Mouse (Mus musculus): ENCODE data around the gene Mettl7b. TPM values are rescaled to one million over a fixed set of nuclear protein-coding genes. Genes with fewer than 3 reads are reported as not detected.

Gene Mettl7b
- polyA plus RNA-seq, 1 experiment from 2014 or later = 0.13 TPM

DNA sequence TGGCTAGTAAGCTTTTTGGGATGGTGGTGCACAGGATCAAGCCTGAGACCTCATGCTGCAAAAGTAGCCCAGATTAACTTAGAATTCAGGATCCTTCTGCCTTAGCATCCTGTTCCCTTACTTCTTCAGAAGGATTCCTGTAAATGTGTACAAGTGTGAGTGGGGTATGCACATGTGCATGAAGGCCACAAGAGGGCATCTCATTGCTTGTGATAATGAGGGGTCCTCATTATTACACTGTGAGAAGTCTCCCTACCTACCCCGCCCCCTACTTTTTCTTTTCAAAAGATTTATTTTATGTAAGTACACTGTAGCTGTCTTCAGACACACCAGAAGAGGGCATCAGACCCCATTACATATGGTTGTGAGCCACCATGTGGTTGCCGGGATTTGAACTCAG is 45.2 kb downstream of the Mettl7b start:
- no peaks in the 10 kb centered on the region for H3K27me3 ChIP-seq
- no peak overlapping the region for H3K9ac ChIP-seq
- H3K4me1 ChIP-seq = peaks cover 29% of the 10 kb centered on the region
- H3K4me2 ChIP-seq (replicated peaks) = no peak overlapping the region
- no peak overlapping the region for H3K4me3 ChIP-seq
- H3K27ac ChIP-seq = no peak overlapping the region
- no peak for ATAC-seq (ENCODE audit: insufficient number of reproducible peaks, insufficient read depth, low FRiP score, low TSS enrichment)
- WGBS = 94% methylated on average over 2 of the region's 2 CpGs
- peaks cover 64% of the 10 kb centered on the region for H3K36me3 ChIP-seq
- H3K9me3 ChIP-seq = no peaks in the 10 kb centered on the region

DNA sequence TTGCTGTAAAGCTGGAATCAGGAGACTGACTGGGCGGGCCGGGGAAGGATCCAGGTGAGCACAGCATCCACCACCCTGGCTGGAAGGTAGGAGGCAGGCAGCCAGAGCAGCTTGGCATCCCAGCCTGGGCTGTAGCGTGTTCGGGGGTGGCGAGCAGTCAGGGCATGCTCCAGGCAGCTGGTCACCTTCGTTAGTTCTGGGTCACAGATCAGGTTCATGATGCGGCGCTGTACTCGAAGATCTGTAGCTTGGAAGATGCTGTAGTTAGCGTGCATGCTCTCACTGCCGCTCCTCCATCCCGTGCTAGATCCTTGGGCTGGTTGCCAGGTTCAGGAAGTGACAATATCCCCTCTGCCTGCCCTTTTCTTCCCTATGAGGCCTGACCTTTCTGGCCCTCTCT is 47.1 kb downstream of the Mettl7b start:
- Histone ChIP-seq H3K9me3 (no peaks in the 10 kb centered on the region), H3K4me3 (no peak overlapping the region), H3K27ac (no peak overlapping the region), H3K36me3 (peaks cover 64% of the 10 kb centered on the region), H3K4me2 (replicated peaks) (no peak overlapping the region), H3K27me3 (no peaks in the 10 kb centered on the region), H3K9ac (no peak overlapping the region), H3K4me1 (peaks cover 18% of the 10 kb centered on the region)
- ATAC-seq (ENCODE audit: insufficient number of reproducible peaks, insufficient read depth, low FRiP score, low TSS enrichment) = no peak
- 86% methylated on average over 12 of the region's 12 CpGs for WGBS

DNA sequence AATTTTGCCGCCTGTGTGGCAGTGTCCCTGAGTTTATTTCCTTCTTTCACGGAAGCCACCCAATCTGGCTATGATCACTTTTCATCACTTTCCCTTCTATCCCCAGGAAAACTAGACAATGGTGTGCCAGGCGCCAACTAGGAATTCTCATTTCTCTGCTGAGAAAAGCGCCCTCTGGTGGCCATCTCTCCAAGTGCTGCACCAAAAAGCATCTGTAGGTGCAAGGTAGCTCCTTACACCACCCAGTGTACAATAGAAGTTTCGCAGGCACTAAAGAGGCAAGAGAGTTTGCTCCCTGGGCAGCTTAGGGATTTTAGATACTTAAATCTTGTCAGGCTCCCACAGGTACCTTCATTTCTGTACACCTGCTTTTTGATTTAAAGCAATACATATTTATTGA is 47.6 kb downstream of the Mettl7b start:
- H3K27ac ChIP-seq = peak overlapping the region; percentile 50; the same call in 1 of the 2 replicates
- H3K4me3 ChIP-seq = no peak overlapping the region
- no peak for ATAC-seq (ENCODE audit: insufficient number of reproducible peaks, insufficient read depth, low FRiP score, low TSS enrichment)

DNA sequence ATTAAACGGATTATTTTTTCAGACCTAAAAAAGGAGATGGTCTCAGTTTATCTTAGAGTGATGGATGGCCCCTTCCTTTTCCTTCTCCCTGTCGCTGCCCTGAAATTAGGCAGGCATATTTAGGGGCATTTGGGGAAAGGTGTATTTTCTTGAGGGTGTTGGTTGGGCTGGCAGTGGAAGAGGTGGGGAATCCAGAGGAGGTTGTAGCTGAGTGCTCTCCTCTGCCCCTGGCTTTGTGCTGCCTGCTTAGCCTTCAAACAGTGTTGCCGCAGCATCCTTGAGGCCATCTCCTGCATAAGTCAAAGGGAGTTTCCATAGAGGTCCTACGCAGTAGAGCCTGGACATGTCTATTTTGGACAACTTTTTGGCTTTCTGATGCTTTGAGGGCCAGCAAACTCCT is 48.0 kb downstream of the Mettl7b start:
- Histone ChIP-seq H3K27ac (peak overlapping the region; percentile 50; the same call in 1 of the 2 replicates), H3K4me1 (peaks cover 18% of the 10 kb centered on the region), H3K4me2 (replicated peaks) (no peak overlapping the region), H3K36me3 (peaks cover 55% of the 10 kb centered on the region), H3K9ac (peak overlapping the region; percentile 12; the same call in 1 of the 2 replicates), H3K4me3 (no peak overlapping the region), H3K9me3 (no peaks in the 10 kb centered on the region), H3K27me3 (no peaks in the 10 kb centered on the region)
- no peak for ATAC-seq (ENCODE audit: insufficient number of reproducible peaks, insufficient read depth, low FRiP score, low TSS enrichment)
- WGBS = 73% methylated on average over 4 of the region's 4 CpGs

More for the DNA sequence above, 47.6 kb downstream of the Mettl7b start:
- Histone ChIP-seq H3K9ac (peak overlapping the region; percentile 12; the same call in 1 of the 2 replicates), H3K4me2 (replicated peaks) (no peak overlapping the region), H3K27me3 (no peaks in the 10 kb centered on the region), H3K4me1 (peaks cover 18% of the 10 kb centered on the region), H3K36me3 (peaks cover 59% of the 10 kb centered on the region), H3K9me3 (no peaks in the 10 kb centered on the region)
- WGBS = 10% methylated on average over 5 of the region's 5 CpGs

DNA sequence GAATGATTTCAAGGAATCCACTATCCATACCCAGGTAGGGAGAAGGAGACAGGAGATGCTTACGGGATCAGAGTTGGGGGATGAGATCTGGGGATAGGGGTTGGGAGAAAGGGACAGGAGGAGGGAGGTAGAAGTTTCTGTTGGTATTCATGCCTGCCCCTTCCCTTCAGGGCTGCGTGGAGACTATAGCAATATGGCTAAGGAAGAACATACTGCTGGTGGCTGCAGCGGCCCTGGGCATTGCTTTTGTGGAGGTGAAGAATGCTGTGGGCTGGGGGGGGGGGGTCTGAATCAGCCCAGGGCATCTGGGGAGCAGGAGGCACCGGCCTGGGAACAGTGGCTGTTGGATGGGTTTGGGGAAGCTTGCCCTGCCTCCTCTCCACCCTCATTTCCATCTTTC is 48.5 kb downstream of the Mettl7b start:
- WGBS = 91% methylated on average over 4 of the region's 4 CpGs
- Histone ChIP-seq H3K9me3 (no peaks in the 10 kb centered on the region), H3K27me3 (no peaks in the 10 kb centered on the region), H3K4me2 (replicated peaks) (0 out of 2 replicates have a peak overlapping the region, but pooled peaks have one; percentile 2), H3K4me1 (peaks cover 18% of the 10 kb centered on the region), H3K9ac (peak overlapping the region; percentile 12; the same call in 1 of the 2 replicates), H3K36me3 (peaks cover 50% of the 10 kb centered on the region), H3K27ac (0 out of 2 replicates have a peak overlapping the region, but pooled peaks have one; percentile 50), H3K4me3 (no peak overlapping the region)
- no peak for ATAC-seq (ENCODE audit: insufficient number of reproducible peaks, insufficient read depth, low FRiP score, low TSS enrichment)

DNA sequence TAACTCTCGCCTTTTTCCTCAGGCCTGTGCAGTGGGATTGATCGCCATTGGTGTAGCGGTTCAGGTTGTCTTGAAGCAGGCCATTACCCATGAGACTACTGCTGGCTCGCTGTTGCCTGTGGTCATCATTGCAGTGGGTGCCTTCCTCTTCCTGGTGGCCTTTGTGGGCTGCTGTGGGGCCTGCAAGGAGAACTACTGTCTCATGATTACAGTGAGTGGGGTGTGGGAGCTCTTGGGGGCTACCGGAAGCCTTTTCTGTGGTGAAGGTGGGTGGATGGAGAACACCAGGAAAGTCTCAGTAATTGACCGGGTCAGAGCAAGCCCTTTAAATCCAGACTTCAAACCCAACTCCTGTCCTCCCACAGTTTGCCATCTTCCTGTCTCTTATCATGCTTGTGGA is 49.4 kb downstream of the Mettl7b start:
- whole genome bisulfite sequencing = 90% methylated on average over 6 of the region's 6 CpGs
- peak overlapping the region; percentile 75 for H3K4me3 ChIP-seq
- H3K27ac ChIP-seq = peak overlapping the region; percentile 37; the same call in 1 of the 2 replicates
- peaks cover 18% of the 10 kb centered on the region for H3K4me1 ChIP-seq
- peaks cover 41% of the 10 kb centered on the region for H3K36me3 ChIP-seq
- H3K27me3 ChIP-seq = no peaks in the 10 kb centered on the region
- ATAC-seq (ENCODE audit: insufficient number of reproducible peaks, insufficient read depth, low FRiP score, low TSS enrichment) = no peak
- H3K9ac ChIP-seq = peak overlapping the region; percentile 87; the same call in 1 of the 2 replicates
- H3K4me2 ChIP-seq (replicated peaks) = peak overlapping the region; percentile 61
- no peaks in the 10 kb centered on the region for H3K9me3 ChIP-seq

DNA sequence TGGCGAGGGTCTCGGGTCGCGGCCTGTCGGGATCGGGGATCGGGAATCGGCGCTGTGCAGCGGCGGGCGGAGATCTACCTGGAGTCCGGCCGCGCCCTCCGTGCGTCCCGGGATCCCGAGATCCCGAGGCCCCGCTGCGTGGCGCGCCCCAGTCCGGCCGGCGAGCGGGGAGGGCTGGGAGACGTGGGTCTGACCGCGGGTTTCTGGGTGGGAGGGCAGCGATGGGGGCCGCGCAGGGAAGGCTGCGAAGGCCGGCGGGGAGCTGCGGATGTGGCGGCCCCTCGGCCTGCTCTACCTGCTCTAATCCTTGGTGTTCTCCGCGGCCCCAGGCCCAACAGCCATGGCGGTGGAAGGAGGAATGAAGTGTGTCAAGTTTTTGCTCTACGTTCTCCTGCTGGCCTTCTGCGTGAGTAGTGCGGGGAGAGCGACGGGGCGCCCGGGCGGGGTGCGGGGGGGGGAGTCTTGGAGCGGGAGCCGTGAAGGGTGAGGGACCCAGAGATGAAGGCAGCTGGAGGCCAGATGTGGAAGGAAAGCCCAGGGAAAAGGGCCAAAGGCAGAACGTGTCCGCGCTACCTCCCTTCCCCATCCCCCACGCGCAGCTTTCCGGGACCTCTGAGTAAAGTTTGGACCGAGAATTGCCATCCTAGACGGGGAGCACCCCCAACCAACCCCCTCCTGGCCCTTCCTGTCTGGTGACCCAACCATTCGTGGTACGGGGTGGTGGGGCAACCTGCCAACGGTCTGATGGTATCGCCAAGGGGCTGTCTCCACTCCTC is 50.5 kb downstream of the Mettl7b start:
- Histone ChIP-seq H3K4me2 (replicated peaks) (peak overlapping the region; percentile 61), H3K27me3 (no peaks in the 10 kb centered on the region), H3K36me3 (peaks cover 32% of the 10 kb centered on the region), H3K9me3 (no peaks in the 10 kb centered on the region), H3K9ac (peak overlapping the region; percentile 87), H3K4me3 (peak overlapping the region; percentile 75), H3K4me1 (peaks cover 18% of the 10 kb centered on the region), H3K27ac (peak overlapping the region; percentile 94)
- under 1% methylated on average over 61 of the region's 66 CpGs for WGBS
- peak; percentile 6; the same call in 1 of the 2 replicates for ATAC-seq (ENCODE audit: insufficient number of reproducible peaks, insufficient read depth, low FRiP score, low TSS enrichment)

DNA sequence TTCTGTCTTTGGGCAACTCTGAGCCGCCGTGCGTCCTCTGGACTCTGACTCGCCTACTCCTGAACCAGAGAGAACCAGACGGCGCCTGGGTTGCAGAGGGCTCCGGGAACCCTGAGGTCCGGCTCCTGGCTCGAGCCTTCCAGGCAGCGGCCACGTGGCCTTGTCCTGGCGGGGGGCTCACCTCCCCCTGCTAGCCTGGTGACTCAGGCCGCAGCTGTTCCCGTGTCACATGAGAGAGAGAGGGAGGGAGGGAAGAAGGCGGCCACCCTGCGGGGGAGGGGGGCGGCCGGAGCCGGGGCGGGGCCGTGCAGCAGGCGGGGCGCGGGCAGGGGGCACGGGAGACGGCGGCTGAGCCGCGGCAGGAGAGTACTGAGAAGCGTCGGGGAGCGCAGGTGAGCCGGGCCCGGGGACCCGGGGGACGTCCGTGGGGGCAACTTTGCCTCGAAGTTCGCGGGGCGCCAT is 51.2 kb downstream of the Mettl7b start:
- H3K9me3 ChIP-seq = no peaks in the 10 kb centered on the region
- peaks cover 27% of the 10 kb centered on the region for H3K36me3 ChIP-seq
- H3K27me3 ChIP-seq = no peaks in the 10 kb centered on the region
- H3K9ac ChIP-seq = peak overlapping the region; percentile 87
- WGBS = 1% methylated on average over 41 of the region's 41 CpGs
- peak overlapping the region; percentile 75 for H3K4me3 ChIP-seq
- peak; percentile 70 for ATAC-seq (ENCODE audit: insufficient number of reproducible peaks, insufficient read depth, low FRiP score, low TSS enrichment)
- peaks cover 18% of the 10 kb centered on the region for H3K4me1 ChIP-seq
- H3K4me2 ChIP-seq (replicated peaks) = peak overlapping the region; percentile 61
- peak overlapping the region; percentile 94 for H3K27ac ChIP-seq

DNA sequence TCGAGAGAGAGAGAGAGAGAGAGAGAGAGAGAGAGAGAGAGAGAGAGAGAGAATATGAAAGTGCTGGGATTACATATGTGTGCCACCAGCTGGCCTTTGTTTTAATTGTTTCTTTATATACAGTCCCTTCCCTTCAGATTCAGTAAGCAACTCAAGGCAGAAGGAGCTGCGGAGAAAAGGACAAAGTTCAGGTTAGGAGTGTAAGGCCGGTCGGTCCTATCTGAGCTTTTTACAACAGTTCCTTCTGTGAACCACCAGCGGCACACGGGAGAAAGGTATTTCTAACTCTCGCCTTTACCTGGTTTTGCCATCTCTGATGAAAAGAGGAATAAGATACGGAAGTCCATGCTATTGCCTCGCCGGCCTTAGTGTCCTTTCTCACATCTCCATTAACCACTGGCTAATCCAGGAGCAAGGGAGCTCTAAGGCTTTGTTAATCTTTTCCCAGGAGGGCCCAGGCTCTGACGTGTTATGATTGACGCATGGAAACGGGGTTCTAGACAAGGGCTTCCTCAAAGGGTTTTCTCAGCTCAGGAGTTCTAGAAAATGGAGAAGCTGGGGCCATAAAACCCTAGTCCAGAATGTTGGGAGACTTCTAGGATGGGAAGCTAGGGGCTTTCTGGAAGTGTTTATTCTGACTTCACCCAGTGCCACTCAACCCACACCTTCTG is 51.9 kb downstream of the Mettl7b start:
- Histone ChIP-seq H3K4me3 (peak overlapping the region; percentile 75), H3K36me3 (peaks cover 20% of the 10 kb centered on the region), H3K9ac (peak overlapping the region; percentile 87; the same call in 1 of the 2 replicates), H3K27me3 (no peaks in the 10 kb centered on the region), H3K4me1 (peaks cover 18% of the 10 kb centered on the region), H3K9me3 (no peaks in the 10 kb centered on the region), H3K4me2 (replicated peaks) (peak overlapping the region; percentile 61), H3K27ac (peak overlapping the region; percentile 94)
- ATAC-seq (ENCODE audit: insufficient number of reproducible peaks, insufficient read depth, low FRiP score, low TSS enrichment) = no peak
- WGBS = 57% methylated on average over 13 of the region's 13 CpGs
